Mouse (Mus musculus): ENCODE data around the gene Ubtd2.

- TF ChIP-seq CTCF (conservative IDR thresholded peaks at IDR 0.05; ENCODE audit: low read length) (no peak), POU5F1 (IDR thresholded peaks at IDR 0.05; ENCODE audit: borderline replicate concordance, low read length) (no peak)
Measured at GRCm38 (mm10) chr11:32545605-32546004, 90.4 kb downstream of the Ubtd2 start.
